Mouse (Mus musculus) lung, postnatal 0 days (tissue): Measurements from ENCODE around the gene Rnf213.

ENCODE experiments used
- CTCF ChIP-seq: IDR thresholded peaks from 2 replicates; pipeline ENCODE4 v1.5.1; 2016; ENCODE audit warnings: antibody characterized with exemption, mild to moderate bottlenecking
- EP300 ChIP-seq: IDR thresholded peaks from 2 replicates; pipeline ENCODE4 v1.6.1; 2016; ENCODE audit warnings: antibody characterized with exemption, mild to moderate bottlenecking, control low read depth

DNA sequence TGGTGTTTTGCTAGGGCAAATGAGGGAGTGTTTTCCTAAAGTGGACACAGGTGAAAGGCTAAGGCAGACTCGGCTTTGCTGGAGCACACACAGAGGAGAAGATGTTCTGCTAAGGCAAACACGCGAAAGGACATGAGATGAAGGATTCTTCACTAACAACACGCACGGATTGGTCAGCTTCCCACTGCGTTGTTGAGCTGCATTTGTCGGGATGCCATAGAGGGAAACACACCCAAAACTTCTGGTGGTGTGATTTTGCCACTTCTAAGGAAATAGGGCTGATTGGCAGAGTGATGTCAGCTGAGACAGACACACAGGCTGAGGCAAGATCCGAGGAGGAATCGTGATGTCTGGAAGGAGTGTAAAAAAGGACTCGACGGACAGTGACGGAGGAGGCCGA is 3.0 kb downstream of the Rnf213 start:
- TF ChIP-seq EP300 (no peak), CTCF (no peak)
